Mouse (Mus musculus): ENCODE results near the gene Cd68. TPM values are rescaled to one million over a fixed set of nuclear protein-coding genes. Genes with fewer than 3 reads are reported as not detected.

Cd68 gene
- polyA plus RNA-seq, 2 experiments = 16.6 to 20.5 TPM

DNA sequence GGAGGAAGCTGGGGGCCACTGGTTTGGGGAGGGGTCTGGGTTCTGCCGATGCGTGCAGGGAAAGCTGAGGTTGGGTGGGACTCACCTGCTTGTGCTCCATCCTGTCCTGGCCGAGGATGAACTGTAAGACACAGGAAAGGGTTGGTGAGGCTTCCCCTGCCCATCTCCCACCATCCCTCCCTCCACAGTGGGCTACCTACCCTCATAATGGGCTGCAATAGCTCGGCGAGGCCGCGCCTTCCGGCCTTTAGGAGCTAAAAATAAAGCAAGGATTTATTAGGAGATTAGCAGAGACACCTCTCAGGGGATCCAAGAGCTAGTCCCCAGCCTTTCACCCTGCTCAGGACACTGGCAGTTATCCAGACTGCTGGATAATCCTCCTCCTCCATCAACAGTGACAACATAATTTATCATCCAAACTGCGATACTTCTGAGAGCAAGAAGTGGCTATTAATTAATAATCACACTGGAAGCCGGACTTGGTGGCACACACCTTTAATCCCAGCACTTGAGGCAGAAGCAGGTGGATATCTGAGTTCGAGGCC is 27.5 kb upstream of the Cd68 start:
- ATAC-seq (ENCODE audit: low FRiP score, low read depth) (no peak), DNase-seq (ENCODE audit: low spot score) (no peak)
- Histone ChIP-seq H3K9me3 (ENCODE audit: control insufficient read depth, low read length) (0 out of 2 replicates have a peak, but pooled peaks cover 1% of the 10 kb centered on the region), H3K4me3 (replicated peaks; ENCODE audit: low read length) (no peak overlapping the region), H3K4me1 (ENCODE audit: control insufficient read depth, insufficient read depth, low read length) (peaks cover 7% of the 10 kb centered on the region), H3K27ac (replicated peaks; ENCODE audit: low read depth, low read length) (no peak overlapping the region), H3K27me3 (ENCODE audit: control insufficient read depth, insufficient read depth, low read length) (no peaks in the 10 kb centered on the region), H3K4me2 (replicated peaks; ENCODE audit: low read depth, low read length, severe bottlenecking) (no peak overlapping the region), H3K9ac (ENCODE audit: low read depth, low read length, severe bottlenecking) (no peak overlapping the region), H3K36me3 (ENCODE audit: control insufficient read depth, insufficient read depth, low read length) (no peaks in the 10 kb centered on the region)
- WGBS = 64% methylated on average over 11 of the region's 11 CpGs
- no peak for TF ChIP-seq POLR2A (IDR thresholded peaks at IDR 0.05; ENCODE audit: borderline replicate concordance, extremely low read depth, insufficient read depth, insufficient read length)

DNA sequence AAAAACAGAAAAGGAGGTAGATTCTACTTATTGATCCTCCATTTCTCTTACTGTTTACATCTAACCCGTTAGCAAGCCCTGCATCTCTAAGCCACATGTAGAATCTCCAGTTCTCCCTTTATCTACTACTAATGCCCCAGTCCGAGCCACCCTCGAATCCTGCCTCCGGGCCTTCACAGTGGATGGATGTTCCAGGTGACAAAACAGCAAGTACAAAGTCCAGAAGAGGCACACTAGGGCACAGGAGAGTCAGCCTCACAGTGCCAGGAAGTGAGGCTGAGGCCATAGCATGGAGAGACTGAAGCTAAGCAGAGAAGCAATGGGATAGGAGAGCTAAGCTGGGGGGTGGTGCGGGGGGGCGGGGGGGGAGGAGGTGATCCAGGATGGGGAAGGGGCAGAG is 26.9 kb upstream of the Cd68 start:
- Histone ChIP-seq H3K27ac (replicated peaks; ENCODE audit: low read depth, low read length) (no peak overlapping the region), H3K9ac (ENCODE audit: low read depth, low read length, severe bottlenecking) (no peak overlapping the region), H3K4me2 (replicated peaks; ENCODE audit: low read depth, low read length, severe bottlenecking) (no peak overlapping the region), H3K4me3 (replicated peaks; ENCODE audit: low read length) (no peak overlapping the region), H3K4me1 (ENCODE audit: control insufficient read depth, insufficient read depth, low read length) (peaks cover 7% of the 10 kb centered on the region), H3K9me3 (ENCODE audit: control insufficient read depth, low read length) (no peaks in the 10 kb centered on the region), H3K27me3 (ENCODE audit: control insufficient read depth, insufficient read depth, low read length) (no peaks in the 10 kb centered on the region), H3K36me3 (ENCODE audit: control insufficient read depth, insufficient read depth, low read length) (no peaks in the 10 kb centered on the region)
- TF ChIP-seq POLR2A (IDR thresholded peaks at IDR 0.05; ENCODE audit: borderline replicate concordance, extremely low read depth, insufficient read depth, insufficient read length) = no peak
- DNase-seq (ENCODE audit: low spot score) (no peak), ATAC-seq (ENCODE audit: low FRiP score, low read depth) (no peak)
- 91% methylated on average over 6 of the region's 6 CpGs for WGBS

DNA sequence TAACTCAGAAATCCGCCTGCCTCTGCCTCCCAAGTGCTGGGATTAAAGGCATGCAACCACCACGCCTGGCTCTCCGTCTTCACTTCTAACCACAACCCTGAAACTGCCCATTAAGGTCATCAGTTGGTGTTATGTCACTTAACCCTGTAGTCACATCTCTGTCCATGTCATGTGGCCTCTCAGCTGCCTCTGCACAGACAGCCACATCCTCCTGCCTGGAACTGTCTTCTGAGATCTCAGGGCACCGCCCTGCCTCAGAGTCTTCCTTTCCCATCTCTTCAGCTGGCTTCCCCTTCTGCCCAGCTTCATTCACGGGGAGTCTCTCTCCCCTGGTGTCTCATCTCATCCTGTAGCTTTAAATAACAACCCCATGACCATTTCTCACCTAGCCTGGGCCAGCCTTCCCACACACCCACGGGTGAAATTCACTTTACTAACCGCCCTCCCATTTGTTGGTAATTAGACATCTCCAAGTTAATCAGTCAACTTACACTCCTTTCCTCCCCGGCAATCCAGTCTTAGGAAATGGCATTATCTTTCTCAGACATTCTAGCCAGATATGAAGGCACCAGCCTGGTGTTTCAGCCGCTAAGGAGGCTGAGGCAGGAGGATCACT is 26.4 kb upstream of the Cd68 start:
- no peak overlapping the region for H3K9ac ChIP-seq (ENCODE audit: low read depth, low read length, severe bottlenecking)
- TF ChIP-seq POLR2A (IDR thresholded peaks at IDR 0.05; ENCODE audit: borderline replicate concordance, extremely low read depth, insufficient read depth, insufficient read length) = no peak
- no peaks in the 10 kb centered on the region for H3K36me3 ChIP-seq (ENCODE audit: control insufficient read depth, insufficient read depth, low read length)
- no peak overlapping the region for H3K4me2 ChIP-seq (replicated peaks; ENCODE audit: low read depth, low read length, severe bottlenecking)
- no peak overlapping the region for H3K4me3 ChIP-seq (replicated peaks; ENCODE audit: low read length)
- ATAC-seq (ENCODE audit: low FRiP score, low read depth) (no peak), DNase-seq (ENCODE audit: low spot score) (no peak)
- H3K27me3 ChIP-seq (ENCODE audit: control insufficient read depth, insufficient read depth, low read length) = no peaks in the 10 kb centered on the region
- no peak overlapping the region for H3K27ac ChIP-seq (replicated peaks; ENCODE audit: low read depth, low read length)
- peaks cover 7% of the 10 kb centered on the region for H3K4me1 ChIP-seq (ENCODE audit: control insufficient read depth, insufficient read depth, low read length)
- WGBS = 76% methylated on average over 9 of the region's 9 CpGs
- no peaks in the 10 kb centered on the region for H3K9me3 ChIP-seq (ENCODE audit: control insufficient read depth, low read length)

DNA sequence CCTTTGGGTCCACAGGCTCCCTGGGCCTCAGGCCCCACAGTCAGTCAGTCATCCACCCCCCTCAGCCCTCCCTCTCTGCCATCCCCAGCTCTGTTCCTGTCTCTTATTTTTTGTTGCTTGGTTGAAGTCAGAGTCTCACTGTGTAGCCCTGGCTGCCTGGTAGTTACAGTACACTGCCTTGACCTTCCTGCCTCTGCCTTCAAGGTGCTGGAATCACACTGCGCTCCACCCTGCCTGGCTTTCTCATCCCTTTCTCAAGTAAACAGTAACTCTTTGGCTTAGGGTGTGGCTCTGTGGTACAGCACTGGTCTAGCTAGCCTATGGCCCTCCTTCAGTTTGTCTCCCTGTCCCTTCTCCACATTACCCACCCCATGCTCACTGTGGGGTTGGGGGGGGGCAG is 23.9 kb upstream of the Cd68 start:
- Histone ChIP-seq H3K27ac (replicated peaks; ENCODE audit: low read depth, low read length) (no peak overlapping the region), H3K4me1 (ENCODE audit: control insufficient read depth, insufficient read depth, low read length) (peaks cover 18% of the 10 kb centered on the region), H3K4me2 (replicated peaks; ENCODE audit: low read depth, low read length, severe bottlenecking) (no peak overlapping the region), H3K27me3 (ENCODE audit: control insufficient read depth, insufficient read depth, low read length) (no peaks in the 10 kb centered on the region), H3K4me3 (replicated peaks; ENCODE audit: low read length) (no peak overlapping the region), H3K9ac (ENCODE audit: low read depth, low read length, severe bottlenecking) (no peak overlapping the region; the same call in 1 of the 2 replicates), H3K9me3 (ENCODE audit: control insufficient read depth, low read length) (no peaks in the 10 kb centered on the region), H3K36me3 (ENCODE audit: control insufficient read depth, insufficient read depth, low read length) (no peaks in the 10 kb centered on the region)
- no peak for TF ChIP-seq POLR2A (IDR thresholded peaks at IDR 0.05; ENCODE audit: borderline replicate concordance, extremely low read depth, insufficient read depth, insufficient read length)
- 94% methylated on average over 1 of the region's 1 CpGs for WGBS
- no peak for ATAC-seq (ENCODE audit: low FRiP score, low read depth)
- DNase-seq (ENCODE audit: low spot score) = no peak

DNA sequence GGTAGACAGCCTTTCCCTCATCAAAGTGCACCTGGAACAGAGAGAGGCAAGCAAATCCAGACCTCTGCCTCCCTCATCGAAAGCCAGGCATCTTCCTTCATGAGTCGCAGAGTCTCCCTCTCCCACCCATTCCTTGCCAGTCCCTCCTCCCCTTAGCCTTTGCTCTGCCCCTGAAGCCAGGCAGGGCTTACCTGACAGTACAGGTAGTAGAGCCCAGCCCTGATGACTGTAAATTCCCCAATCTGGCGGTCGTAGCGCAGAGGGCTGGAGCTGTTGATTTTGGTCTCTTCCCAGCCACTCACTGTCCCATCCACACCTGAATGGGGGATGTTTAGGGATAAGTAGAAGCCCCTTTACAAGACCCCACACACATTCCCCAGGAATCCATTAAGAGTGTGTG is 21.1 kb upstream of the Cd68 start:
- no peaks in the 10 kb centered on the region for H3K27me3 ChIP-seq (ENCODE audit: control insufficient read depth, insufficient read depth, low read length)
- no peak overlapping the region for H3K9ac ChIP-seq (ENCODE audit: low read depth, low read length, severe bottlenecking)
- ATAC-seq (ENCODE audit: low FRiP score, low read depth) = no peak
- no peak for TF ChIP-seq POLR2A (IDR thresholded peaks at IDR 0.05; ENCODE audit: borderline replicate concordance, extremely low read depth, insufficient read depth, insufficient read length)
- H3K4me3 ChIP-seq (replicated peaks; ENCODE audit: low read length) = no peak overlapping the region
- 0 out of 2 replicates have a peak overlapping the region, but pooled peaks have one; percentile 10 for H3K4me2 ChIP-seq (replicated peaks; ENCODE audit: low read depth, low read length, severe bottlenecking)
- H3K9me3 ChIP-seq (ENCODE audit: control insufficient read depth, low read length) = no peaks in the 10 kb centered on the region
- no peak for DNase-seq (ENCODE audit: low spot score)
- peak overlapping the region; percentile 43 for H3K27ac ChIP-seq (replicated peaks; ENCODE audit: low read depth, low read length)
- WGBS = 30% methylated on average over 5 of the region's 5 CpGs
- H3K4me1 ChIP-seq (ENCODE audit: control insufficient read depth, insufficient read depth, low read length) = peaks cover 29% of the 10 kb centered on the region
- H3K36me3 ChIP-seq (ENCODE audit: control insufficient read depth, insufficient read depth, low read length) = no peaks in the 10 kb centered on the region
